Mouse (Mus musculus): ENCODE data around the gene Socs1. TPM values are rescaled to one million over a fixed set of nuclear protein-coding genes. Genes with fewer than 3 reads are reported as not detected.

Gene Socs1
- polyA plus RNA-seq, 1 experiment from 2014 or later: 3.4 TPM

DNA sequence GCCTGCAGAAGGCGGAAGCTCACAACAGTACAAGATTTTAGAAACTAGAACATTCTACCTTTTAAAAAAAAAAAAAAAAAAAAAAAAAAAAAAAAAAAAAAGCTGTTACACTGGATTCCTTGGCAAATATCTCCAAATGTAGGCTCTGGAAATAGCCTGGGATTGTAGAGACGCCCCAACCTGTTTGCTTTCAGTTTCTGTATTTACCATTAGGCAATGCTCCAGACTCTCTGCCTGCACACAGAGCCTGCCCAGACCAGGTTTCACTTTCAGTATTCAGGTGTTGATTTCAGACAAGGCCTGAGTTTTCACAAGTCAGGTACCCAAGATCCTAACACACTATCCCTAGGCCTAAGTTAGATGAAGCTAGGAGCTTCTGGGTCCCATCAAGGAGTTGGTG lies 44.3 kb downstream of the Socs1 start:
- 88% methylated on average over 2 of the region's 2 CpGs for WGBS
- Histone ChIP-seq H3K4me2 (no peak overlapping the region), H3K27me3 (replicated peaks) (no peaks in the 10 kb centered on the region), H3K9me3 (no peaks in the 10 kb centered on the region), H3K36me3 (replicated peaks) (no peaks in the 10 kb centered on the region), H3K27ac (no peak overlapping the region), H3K4me1 (no peaks in the 10 kb centered on the region), H3K4me3 (no peak overlapping the region), H3K9ac (no peak overlapping the region)
- ATAC-seq (replicated peaks): no peak

DNA sequence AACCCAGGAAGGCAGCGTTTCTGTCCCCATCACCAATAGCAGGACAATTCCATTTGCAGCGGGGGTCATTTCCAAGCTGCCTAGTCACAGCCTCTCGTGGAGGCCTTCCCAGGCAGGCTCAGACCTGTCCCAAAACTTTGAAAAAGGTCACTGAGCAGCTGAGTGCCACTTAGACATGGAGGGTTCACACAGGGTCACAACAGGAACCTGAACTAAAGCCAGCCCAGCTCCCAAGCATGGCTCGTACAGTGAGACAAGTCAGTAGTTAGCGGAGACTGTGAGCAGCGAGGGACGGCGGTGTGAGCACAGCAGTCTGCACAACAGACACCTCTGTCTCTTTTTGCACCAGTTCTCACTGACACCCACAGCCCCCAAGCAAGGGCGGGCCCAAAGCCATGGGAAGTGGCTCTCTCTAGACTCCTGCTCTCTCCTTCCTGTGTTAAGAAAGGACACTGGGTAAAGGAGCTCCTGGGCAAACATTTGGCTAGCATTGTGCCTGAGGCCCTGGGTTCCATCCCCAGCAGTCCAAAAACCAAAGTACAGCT lies 45.4 kb downstream of the Socs1 start:
- Histone ChIP-seq H3K9ac (no peak overlapping the region), H3K27ac (no peak overlapping the region), H3K4me1 (no peaks in the 10 kb centered on the region), H3K9me3 (no peaks in the 10 kb centered on the region), H3K4me2 (no peak overlapping the region), H3K36me3 (replicated peaks) (no peaks in the 10 kb centered on the region), H3K4me3 (no peak overlapping the region), H3K27me3 (replicated peaks) (no peaks in the 10 kb centered on the region)
- no peak for ATAC-seq (replicated peaks)
- 77% methylated on average over 9 of the region's 9 CpGs for WGBS

DNA sequence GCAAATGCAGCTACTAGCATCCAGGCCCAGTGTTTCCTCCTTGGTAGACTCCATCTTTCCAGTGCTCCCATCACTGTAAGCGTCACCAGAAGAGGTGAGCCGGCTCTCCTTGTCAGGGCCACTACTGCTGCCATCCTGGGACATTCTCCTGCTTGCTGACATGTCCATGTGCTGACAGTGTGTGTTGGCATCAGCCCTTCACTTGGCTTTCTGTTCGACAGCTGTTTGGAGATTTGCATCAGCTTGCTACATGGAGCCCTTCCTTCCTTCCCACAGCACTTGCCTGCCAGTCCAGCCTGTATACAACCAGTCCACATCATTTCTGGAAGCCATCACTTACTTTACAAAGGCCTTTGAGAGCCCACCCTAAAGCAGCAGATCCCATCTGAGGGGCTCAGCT lies 46.5 kb downstream of the Socs1 start:
- ATAC-seq (replicated peaks): no peak
- Histone ChIP-seq H3K9me3 (no peaks in the 10 kb centered on the region), H3K36me3 (replicated peaks) (no peaks in the 10 kb centered on the region), H3K4me2 (no peak overlapping the region), H3K27me3 (replicated peaks) (no peaks in the 10 kb centered on the region), H3K27ac (no peak overlapping the region), H3K4me1 (no peaks in the 10 kb centered on the region), H3K9ac (no peak overlapping the region), H3K4me3 (no peak overlapping the region)
- WGBS: 96% methylated on average over 3 of the region's 3 CpGs

DNA sequence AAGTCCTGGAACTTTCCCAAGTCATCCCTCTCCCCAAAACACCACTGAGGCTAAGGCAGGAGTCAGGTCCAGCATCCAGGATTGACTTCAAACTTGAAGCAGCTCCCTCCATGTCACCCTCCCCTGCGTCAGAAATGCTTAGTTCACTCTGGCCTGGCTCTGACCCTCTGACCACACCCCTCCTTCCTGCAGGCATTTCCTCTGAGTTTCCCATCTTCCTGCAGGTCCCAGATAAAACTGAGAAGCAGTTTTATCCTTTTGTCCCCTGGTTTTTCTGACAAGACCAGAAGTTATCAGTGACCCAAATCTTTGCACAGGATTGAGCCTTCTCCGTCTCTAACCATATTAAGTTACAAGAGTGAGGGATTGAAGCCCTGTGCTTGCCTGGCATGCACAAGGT lies 47.8 kb downstream of the Socs1 start:
- H3K27ac ChIP-seq: no peak overlapping the region
- H3K4me1 ChIP-seq: no peaks in the 10 kb centered on the region
- ATAC-seq (replicated peaks): no peak
- H3K36me3 ChIP-seq (replicated peaks): no peaks in the 10 kb centered on the region
- H3K4me3 ChIP-seq: no peak overlapping the region
- no peaks in the 10 kb centered on the region for H3K27me3 ChIP-seq (replicated peaks)
- no peaks in the 10 kb centered on the region for H3K9me3 ChIP-seq
- WGBS: 69% methylated on average over 2 of the region's 2 CpGs
- H3K9ac ChIP-seq: no peak overlapping the region
- no peak overlapping the region for H3K4me2 ChIP-seq

DNA sequence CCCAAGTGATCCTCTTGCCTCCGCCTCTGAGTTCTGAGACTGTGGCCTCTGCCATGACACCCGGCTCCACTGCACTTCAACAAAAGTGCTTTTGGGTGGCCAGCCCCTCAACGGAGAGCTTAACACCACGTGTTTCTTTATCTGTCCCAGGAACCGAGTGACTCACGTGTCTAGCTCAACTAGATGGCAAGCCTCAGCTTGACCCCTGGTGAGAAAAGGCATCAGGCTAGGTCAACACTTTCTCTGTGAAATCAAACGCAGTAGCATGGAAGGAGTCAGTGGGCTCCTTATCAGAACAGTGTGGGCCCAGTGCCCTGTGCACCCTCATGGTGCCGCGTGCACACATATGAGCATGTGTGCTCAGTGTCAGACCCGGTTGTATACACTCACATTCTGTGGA lies 49.0 kb downstream of the Socs1 start:
- H3K4me2 ChIP-seq: no peak overlapping the region
- H3K36me3 ChIP-seq (replicated peaks): no peaks in the 10 kb centered on the region
- no peak overlapping the region for H3K9ac ChIP-seq
- H3K27me3 ChIP-seq (replicated peaks): no peaks in the 10 kb centered on the region
- no peak overlapping the region for H3K4me3 ChIP-seq
- WGBS: 51% methylated on average over 10 of the region's 10 CpGs
- no peak overlapping the region for H3K27ac ChIP-seq
- no peaks in the 10 kb centered on the region for H3K9me3 ChIP-seq
- no peaks in the 10 kb centered on the region for H3K4me1 ChIP-seq
- ATAC-seq (replicated peaks): no peak

DNA sequence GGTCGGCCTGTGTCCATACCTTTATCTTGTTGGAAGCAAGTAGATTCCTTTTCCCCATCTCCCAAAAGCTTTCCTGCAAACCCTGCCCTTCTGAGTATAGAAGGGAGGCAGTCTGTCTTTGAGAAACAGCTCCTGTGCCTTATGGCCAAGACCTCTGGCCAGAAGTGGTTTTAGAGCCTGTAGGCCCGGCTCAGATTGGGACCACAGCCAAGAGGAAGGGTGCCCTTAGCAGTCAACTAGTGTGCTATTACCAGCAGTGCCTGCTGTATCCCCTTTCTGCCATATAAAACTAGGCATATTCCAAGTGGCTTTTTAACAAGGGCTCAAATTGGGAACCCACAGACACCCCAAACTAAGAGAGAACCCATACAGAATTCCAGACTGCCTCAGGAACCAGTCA lies 49.6 kb downstream of the Socs1 start:
- Histone ChIP-seq H3K9me3 (no peaks in the 10 kb centered on the region), H3K4me2 (no peak overlapping the region)
- no peak for ATAC-seq (replicated peaks)

DNA sequence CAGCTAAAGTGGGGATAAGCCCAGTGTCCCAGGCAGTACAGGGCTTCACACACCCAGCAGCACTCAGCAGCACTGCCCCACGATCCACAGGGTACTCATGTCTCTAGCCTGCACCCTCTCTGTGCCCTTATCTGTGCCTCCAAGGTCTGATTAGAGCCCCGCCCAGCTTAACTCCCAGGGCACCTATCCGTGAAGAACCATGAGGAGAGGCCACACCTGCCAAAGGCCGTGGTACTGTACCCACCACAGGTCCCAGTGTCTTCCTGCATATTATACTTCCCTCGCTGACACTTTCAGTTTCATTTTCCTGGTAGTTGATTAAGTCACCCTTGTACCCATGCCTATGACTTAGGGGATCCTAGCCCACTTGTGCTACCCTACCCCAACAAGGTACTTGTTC lies 52.9 kb downstream of the Socs1 start:
- H3K9ac ChIP-seq: no peak overlapping the region
- H3K4me2 ChIP-seq: no peak overlapping the region
- H3K9me3 ChIP-seq: no peaks in the 10 kb centered on the region
- no peak overlapping the region for H3K27ac ChIP-seq
- WGBS: 84% methylated on average over 5 of the region's 5 CpGs
- H3K27me3 ChIP-seq (replicated peaks): no peaks in the 10 kb centered on the region
- no peaks in the 10 kb centered on the region for H3K4me1 ChIP-seq
- no peaks in the 10 kb centered on the region for H3K36me3 ChIP-seq (replicated peaks)
- no peak overlapping the region for H3K4me3 ChIP-seq
- no peak for ATAC-seq (replicated peaks)

More for the DNA sequence above, 49.6 kb downstream of the Socs1 start:
- no peak overlapping the region for H3K27ac ChIP-seq
- no peaks in the 10 kb centered on the region for H3K36me3 ChIP-seq (replicated peaks)
- WGBS: 89% methylated on average over 2 of the region's 2 CpGs
- H3K27me3 ChIP-seq (replicated peaks): no peaks in the 10 kb centered on the region
- H3K4me1 ChIP-seq: no peaks in the 10 kb centered on the region
- H3K9ac ChIP-seq: no peak overlapping the region
- no peak overlapping the region for H3K4me3 ChIP-seq

Other genes with a start within 250 kb of the Socs1 start
- 17.1 and 17.8 TPM in 2 replicates for gene Dexi, start 242.5 kb downstream of the Socs1 start, polyA plus RNA-seq (2015; fragmentation: Nextera tagmentation; extraction: Ambion mirVana)
- 73.9 and 89.0 TPM in 2 replicates for gene Clec16a, start 240.2 kb downstream of the Socs1 start, polyA plus RNA-seq (2015; fragmentation: Nextera tagmentation; extraction: Ambion mirVana)
- gene Tnp2, start 3.1 kb upstream of the Socs1 start, polyA plus RNA-seq (2015; fragmentation: Nextera tagmentation; extraction: Ambion mirVana): not detected in 2 replicates
- gene Prm3, start 5.4 kb upstream of the Socs1 start, polyA plus RNA-seq (2015; fragmentation: Nextera tagmentation; extraction: Ambion mirVana): not detected in 2 replicates
- not detected in 2 replicates for gene Prm2, start 10.6 kb upstream of the Socs1 start, polyA plus RNA-seq (2015; fragmentation: Nextera tagmentation; extraction: Ambion mirVana)
- 0.41 and 0.42 TPM in 2 replicates for gene Prm1, start 20.3 kb upstream of the Socs1 start, polyA plus RNA-seq (2015; fragmentation: Nextera tagmentation; extraction: Ambion mirVana)
- not detected in 2 replicates for gene Gm11172, start 27.4 kb upstream of the Socs1 start, polyA plus RNA-seq (2015; fragmentation: Nextera tagmentation; extraction: Ambion mirVana)
- gene Rmi2, start 49.5 kb upstream of the Socs1 start, polyA plus RNA-seq (2015; fragmentation: Nextera tagmentation; extraction: Ambion mirVana): 0.31 and 0.46 TPM in 2 replicates